Mouse (Mus musculus) bone marrow macrophage, adult 2 months (primary cell): ENCODE data around the gene Bmp2k.

Source experiments
- CTCF ChIP-seq: IDR thresholded peaks from 2 replicates; pipeline ENCODE4 v1.5.1; 2012; ENCODE audit warnings: low read depth, mild to moderate bottlenecking, low read length, moderate library complexity
- POLR2A ChIP-seq: IDR thresholded peaks from 2 replicates; pipeline ENCODE4 v1.6.1; 2012; ENCODE audit warnings: mild to moderate bottlenecking, low read depth, low read length, borderline replicate concordance

- TF ChIP-seq CTCF (no peak), POLR2A (no peak)
These were observed 35.1 kb upstream of the Bmp2k start for GRCm38 (mm10) chr5:96962252-96962933.
